Mouse (Mus musculus) stomach, embryonic 14.5 days (tissue): Measurements from ENCODE around the gene Akna. TPM values are rescaled to one million over a fixed set of nuclear protein-coding genes. Genes with fewer than 3 reads are reported as not detected.

Experiments used
- polyA plus RNA-seq: library from polyadenylated mRNA; unstranded; fragments of >200 nt; fragmentation: Nextera tagmentation; extraction: Ambion mirVana; gene quantifications from 2 replicates; pipeline ENCODE4 v1.2.1, GENCODE M21; 2014

Gene Akna
- polyA plus RNA-seq, 1 experiment from 2014 or later: 6.9 TPM

Other genes starting within 250 kb of the Akna start
- 33.0 and 54.6 TPM in 2 replicates for gene Ambp, start 248.6 kb downstream of the Akna start, polyA plus RNA-seq
- 19.8 and 22.8 TPM in 2 replicates for gene Kif12, start 231.2 kb downstream of the Akna start, polyA plus RNA-seq
- 23.6 and 24.8 TPM in 2 replicates for gene Col27a1, start 189.3 kb downstream of the Akna start, polyA plus RNA-seq
- not detected in 2 replicates for gene Orm1, start 58.8 kb downstream of the Akna start, polyA plus RNA-seq
- not detected in 2 replicates for gene Orm3, start 47.2 kb downstream of the Akna start, polyA plus RNA-seq
- gene Orm2, start 40.9 kb downstream of the Akna start, polyA plus RNA-seq: not detected in 2 replicates
- gene Whrn, start 92.6 kb upstream of the Akna start, polyA plus RNA-seq: 4.6 and 6.0 TPM in 2 replicates
- 267 and 268 TPM in 2 replicates for gene Atp6v1g1, start 141.4 kb upstream of the Akna start, polyA plus RNA-seq
- gene Tmem268, start 155.4 kb upstream of the Akna start, polyA plus RNA-seq: 4.9 and 7.0 TPM in 2 replicates
- not detected in 2 replicates for gene Gm11213, start 201.9 kb upstream of the Akna start, polyA plus RNA-seq
- not detected in 2 replicates for gene Tex48, start 219.1 kb upstream of the Akna start, polyA plus RNA-seq